Mouse (Mus musculus) cerebellum, postnatal 36 days (tissue): ENCODE data around the gene Gfi1b.

ENCODE experiments used
- DNase-seq, 2 experiments: peaks; one replicate each; pipeline ENCODE4 v3.0.0; 2021 to 2022; ENCODE audit warnings: mixed read lengths in 2 of 2

Gfi1b gene

DNA sequence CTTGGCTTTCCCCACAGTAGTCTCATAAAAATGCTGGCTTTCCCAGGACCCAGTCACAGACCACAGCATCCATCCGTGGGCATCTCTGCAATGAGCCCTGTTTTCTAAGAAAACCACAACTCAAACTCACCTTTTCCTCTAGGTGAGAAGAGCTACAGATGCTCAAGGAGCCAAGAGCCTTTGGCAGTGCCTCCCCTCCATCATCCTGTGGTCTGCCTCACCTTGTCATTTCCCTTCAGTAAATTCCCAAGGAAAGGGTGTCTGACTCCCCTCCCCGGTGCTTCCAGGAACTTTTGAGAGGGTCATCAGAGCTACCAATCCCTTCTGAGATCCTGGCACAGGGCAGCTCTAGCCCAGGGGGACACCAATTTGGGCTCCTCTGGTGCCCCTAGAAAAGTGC lies 671 bp downstream of the Gfi1b start:
- no peak for DNase-seq

DNA sequence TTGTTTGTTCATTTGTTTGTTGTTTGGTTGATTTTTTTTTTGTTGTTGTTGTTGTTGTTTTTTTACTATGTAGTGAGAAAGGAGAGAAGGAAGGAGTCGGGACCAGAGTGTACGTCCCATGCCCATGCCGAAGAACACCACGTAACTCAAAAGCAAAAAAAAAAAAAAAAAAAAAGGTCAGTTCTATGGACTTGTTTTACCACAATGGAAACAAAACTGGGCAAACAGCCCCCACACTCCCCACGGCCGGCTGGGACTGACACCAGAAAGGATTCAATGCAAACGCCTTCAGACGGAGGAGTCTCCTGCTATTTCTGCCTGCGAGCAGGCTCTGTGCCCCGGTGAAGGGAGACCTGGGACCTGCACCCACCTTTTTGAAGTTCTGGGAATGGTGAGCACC lies 1.3 kb downstream of the Gfi1b start:
- DNase-seq: no peak

DNA sequence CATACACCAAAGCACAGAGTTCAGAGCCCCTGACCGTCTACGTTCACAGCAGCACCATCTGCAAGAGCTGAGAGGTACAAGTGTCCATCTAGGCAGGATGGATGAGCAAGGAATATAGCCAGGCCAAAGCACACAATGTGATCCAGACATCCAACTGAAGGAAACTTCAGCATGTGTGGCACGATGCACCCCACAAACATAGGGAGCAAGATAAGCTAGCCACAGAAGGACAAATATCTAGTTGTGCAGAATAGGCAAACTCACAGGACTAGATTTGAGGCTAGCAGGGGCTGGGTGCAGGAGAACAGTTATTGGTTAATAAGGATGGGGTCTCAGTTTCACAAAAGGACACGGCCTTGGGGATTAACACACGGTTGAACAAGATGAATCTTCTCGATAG lies 2.4 kb downstream of the Gfi1b start:
- no peak for DNase-seq

DNA sequence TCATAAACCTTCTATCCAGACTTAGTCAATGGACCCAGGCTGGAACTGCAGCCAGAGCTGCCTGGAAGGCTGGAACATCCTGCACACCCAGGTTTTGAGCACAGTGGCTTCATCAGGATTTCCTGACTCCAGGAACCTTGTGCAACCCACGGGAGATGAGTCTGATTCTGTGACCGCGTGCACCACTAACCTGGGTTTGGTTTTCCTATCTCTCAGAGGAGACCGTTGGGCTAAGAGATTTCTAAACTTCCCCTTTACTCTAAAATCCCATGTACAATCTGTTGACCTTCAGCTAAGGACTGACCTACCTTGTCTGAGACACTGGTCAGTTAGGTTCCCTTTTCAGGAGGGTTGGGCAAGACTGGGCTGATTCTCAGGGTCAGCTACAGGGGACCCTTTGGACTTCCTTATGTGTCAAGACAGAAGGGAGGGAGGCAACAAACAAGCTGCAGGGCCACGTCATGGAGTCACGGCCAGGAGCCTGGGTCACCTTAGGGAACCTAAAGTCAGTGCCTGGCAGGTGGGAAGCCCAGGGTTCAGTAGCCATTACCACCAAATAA lies 2.9 kb downstream of the Gfi1b start:
- DNase-seq: no peak

DNA sequence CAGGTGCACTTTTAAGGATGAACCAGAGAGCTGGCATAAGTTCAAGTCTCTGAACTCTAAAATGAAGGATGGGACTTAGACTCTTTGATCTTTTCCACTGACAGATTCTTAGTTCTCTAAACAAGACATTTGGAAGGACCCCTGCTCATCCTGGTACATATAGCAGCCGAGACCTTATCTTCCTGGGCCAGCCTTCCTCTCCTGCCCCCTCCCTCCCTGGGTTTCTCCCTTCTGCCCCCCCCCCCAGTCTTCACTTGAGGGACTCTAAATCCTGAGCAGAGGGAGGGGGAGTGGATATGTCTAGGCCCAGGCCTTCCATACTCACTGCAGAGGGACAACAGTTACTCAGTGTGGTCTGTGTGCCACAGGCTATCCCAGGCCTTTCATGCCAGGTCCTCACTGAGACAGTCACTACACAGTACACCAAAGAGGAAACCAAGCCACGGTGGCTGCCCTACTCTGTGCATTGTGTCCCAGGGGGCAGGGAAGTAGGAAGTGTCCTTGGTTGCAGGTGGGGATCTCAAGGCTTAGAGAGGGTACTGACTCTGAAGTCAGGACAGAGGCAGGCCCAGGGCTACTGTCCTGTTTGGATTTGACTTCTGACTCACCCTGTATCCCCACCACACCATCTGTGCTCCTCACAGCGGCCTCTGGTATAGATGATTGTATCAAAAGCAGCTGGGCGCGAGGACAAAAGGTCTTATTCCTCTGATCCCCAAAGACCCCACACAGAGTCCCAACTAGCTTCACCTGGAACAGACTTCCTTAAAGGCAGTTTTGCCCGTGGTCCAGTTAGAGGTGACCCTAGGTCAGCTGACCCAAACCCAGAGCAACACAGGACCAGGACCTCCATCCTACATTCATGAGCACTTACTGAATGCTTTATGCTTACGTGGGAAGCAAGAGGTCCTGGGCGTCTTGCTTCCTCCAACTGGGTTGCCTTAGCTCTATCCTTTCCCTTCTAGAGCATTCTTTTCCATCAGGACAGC lies 4.0 kb downstream of the Gfi1b start:
- no peak for DNase-seq

DNA sequence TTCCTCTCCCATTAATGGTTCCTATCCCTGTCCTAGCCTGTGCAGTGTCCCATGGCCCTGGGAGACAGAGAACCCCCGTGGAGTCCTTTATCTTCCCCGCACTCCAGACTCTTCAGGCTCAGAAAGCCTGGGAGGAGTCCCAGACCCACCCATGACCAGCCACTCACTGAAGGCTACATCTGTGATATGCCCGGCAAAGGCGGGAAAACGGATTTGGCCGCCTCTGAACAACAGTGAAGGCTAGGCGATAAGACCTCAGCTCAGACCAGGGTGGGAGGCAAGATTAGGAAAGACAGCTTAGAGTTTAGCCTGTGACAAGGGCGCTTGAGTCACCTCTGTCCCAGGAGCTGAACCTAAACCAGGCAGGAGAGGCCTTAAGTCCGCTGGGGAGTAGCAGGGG lies 4.9 kb downstream of the Gfi1b start:
- no peak for DNase-seq

DNA sequence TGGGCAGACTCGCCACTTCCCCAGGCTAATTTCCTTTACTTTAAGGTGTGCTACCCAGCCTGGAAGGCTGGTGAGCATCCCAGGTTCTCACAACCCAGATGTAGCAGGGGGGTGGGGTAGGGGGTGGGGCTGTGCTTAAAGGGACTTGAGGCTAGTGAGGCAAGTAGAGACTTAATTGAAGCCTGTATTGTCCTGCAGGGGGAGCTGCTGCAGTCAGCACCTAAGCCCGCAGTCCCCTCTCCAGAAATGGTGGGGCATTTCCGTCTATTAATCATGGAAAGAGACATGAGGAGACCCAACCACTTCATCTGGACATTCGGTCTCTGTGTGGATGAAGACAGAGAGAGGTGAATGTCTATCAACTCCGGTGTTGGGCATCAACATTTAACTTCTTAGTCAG lies 5.4 kb downstream of the Gfi1b start:
- no peak for DNase-seq

DNA sequence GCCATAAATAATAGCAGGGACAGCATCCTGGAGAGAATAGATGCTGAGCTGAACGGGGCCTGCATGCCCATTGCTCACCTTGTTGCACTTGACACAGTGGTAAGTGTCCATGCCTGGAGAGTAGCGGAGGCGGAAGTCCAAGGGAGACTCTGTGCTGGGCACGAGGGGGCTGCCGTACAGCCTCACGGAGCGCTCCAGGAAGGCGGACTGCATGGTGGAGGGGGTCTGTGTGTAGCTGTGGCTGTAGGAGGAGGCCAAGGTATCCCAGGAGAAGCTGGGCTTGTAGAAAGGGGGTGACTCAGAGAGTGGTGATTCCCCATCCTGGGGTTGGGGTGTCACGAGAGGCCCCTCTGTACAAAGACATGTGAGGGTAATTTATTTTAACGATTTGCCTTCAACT lies 8.2 kb downstream of the Gfi1b start:
- DNase-seq: no peak

DNA sequence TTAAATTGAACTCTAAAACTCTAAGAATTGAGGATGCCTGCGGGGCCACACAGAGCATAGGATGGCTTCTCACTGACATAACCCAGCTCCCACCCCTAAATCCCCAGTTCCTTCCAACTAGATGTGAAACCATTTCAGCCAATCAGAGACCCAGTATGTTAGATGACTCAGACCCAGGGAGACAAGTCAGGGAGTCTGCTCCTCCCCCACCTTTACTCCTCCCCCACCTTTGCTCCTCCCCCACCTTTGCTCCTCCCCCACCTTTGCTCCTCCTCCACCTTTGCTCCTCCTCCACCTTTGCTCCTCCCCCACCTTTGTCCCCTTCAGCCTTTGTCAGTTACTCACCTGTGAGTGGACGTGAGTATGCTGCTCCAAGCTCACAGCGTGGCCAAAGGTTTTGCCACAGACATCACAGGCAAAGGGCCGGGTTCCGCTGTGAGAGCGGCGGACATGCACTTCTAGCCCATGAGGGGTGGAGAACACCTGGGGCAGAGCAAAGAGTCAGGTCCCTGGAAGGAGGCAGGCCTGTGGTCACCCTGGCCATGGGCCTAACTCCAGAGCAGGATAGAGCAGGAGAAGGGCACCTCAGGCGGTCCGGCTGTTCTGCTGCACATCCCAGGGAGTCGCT lies 9.2 kb downstream of the Gfi1b start:
- DNase-seq: no peak

DNA sequence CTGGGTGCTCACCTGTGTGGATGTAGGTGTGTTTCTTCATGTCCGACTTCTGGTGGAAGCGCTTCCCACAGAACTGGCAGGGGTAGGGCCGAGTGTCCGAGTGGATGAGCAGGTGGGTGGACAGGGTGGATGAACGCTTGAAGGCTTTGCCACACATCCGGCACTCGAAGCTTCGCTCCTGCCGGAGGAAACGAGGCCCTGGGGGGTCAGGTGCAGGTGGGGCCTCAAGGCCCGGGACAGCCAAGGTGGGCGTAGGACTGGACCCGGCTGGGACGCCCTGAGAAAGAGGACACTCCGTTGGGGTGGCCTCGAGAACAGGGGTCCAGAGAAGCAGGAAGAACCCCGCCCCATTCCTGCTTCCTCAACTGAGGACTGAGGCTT lies 10.4 kb downstream of the Gfi1b start:
- DNase-seq: no peak

DNA sequence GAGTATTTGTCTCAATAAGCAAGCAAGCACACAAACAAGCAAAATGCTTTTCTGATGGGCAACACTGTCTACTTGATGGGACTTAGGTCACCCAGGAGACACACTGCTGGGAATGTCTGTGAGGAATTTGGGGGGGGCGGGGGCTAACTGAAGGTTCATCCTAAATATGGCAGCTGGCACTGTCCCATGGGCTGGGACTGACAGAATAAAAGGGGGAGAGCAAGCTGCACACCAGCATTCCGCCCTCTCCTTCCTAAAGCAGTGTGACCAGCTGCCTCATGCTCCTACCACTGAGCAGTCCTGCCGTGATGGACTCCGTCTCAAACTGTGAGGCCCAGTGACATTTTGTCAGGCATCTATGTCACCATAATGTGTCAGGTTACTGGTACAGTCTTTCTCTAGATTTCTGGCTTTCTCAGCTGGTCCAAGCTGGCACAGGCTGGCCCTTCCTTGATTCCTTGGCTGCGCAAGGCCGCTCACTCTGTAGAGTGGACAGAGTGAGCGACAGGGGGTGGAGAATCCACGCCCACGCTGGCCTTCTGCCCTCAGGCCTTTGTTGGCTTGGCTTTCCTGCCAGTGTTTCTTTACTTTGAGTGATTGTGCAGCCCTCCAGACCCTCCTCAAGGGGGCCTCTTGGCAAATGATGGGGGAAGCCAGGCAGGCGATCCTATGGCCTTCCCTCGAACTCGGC lies 10.9 kb downstream of the Gfi1b start:
- peak; percentile 43 to 57 for DNase-seq

DNA sequence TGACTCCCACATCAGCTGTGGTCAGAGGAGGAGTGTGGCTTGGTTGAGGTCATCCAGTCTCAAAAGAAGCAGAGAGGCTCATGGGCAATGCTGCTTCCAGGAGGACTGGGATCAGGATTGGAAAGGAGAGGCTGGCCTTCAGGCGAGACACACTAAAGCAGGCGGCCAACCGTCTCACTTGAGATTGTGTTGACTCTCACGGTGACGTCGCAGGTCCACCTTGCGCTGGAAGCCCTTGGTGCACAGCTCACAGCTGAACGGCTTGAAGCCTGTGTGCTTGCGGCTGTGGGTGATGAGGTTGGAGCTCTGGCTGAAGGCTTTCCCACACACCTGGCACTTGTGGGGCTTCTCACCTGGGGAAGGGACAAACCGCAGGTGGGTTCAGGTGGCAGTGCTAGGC lies 11.9 kb downstream of the Gfi1b start:
- DNase-seq: no peak

DNA sequence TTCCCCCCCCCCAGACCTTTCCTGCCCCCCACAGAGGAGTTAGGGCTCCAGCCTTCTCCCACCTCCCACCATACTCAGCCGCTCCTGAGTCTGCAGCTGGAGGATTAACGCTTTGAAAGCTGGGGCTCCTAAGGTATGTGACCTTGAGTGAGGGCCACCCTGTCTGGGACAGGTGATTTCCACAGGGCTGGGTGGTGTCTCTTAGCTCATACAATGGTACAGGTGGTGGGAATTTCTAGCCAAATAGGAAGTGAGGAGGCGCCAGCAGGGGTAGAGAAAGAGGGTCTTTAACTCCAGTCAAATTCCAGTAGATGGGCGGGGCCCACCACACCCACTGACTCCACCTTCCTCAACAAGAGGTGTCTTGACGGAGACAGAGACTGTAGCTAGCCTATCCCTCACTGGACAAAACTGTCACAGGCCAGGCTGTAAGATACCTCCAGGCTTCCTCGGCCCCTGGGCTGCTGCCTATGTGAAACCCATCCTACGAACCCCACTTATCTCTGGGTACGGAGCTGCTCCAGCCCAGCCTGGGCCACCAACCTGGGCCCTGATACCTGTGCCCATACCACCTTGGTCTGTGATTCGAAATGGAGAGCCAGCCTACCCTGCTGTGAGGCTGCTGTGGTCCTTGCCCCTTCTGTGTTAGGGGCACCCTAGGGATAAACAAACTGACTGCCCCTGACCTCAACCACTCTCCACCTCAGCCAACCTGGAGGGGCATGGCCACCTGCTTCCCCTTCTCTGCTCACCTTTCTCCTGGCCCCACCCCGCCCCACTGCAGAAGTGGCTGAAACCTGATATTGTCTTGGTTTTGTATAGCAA lies 14.2 kb downstream of the Gfi1b start:
- no peak for DNase-seq

DNA sequence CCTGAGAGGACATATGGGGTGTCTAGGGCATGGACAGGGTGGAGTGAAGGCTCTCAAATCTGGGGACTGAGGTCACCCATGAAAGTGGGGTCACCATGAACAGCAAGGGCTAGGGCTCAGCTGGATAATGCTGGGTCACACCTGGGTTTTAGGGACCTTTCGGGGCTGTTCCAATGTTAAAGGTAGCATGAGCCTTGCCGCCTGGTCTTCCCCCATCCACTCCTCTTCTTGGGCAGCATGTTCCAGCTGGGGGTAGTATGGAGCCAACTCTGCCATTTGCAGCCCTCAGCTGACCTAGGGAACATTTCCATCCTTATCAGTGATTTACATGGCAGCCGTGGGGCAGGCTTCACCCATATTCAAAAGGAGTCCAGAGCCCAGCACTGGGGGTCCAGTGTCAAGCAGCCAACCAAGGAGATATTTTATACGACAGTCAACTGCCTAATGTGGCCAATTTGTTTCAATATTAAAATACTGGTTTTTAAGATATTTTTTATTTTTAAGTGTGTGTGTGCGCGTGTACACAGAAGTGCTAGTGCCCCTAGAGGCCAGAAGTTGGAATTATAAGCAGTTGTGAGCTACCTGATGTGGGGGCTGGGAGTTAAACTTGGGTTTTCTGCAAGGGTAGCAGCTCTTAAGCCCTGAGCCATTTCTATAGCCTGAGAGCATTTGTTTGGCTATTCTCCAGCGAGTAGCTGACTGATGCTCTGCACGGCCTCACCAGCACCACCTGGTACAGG lies 15.0 kb downstream of the Gfi1b start:
- DNase-seq: no peak

DNA sequence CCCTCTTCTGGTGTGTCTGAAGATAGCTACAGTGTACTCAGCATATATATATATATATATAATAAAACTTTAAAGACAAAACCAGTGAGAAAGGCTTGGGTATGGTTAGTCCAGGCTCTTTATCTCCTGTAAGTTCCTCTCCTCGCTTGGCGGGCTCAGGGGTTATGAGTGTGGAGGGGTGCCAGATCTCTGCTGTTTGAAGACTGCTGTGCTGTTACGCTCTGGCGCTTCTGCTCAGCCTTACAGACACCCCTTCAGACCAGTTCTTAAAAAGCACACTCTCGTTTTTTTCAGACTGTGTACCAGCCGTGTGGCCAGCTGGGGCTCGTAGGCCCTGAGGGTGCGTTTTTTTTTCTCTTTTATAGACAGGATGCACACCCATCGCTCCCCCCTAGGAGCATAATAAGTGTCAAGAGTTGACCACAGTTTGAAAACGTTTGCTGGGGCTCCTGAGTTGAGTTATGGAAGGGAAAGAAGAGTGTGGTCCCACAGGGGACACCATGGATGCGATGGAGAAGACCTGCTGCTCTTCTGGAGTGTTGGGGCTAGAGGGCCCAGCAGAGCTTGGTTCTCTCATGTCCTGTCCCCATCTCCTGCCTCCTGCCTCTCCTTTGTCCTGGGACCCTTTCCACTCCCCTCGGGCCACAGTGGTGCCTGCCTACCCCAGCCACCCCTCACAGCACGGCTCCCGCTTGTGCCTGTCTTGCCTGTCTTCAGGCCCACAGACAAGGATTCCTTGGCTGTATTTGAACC lies 15.8 kb downstream of the Gfi1b start:
- DNase-seq: no peak

DNA sequence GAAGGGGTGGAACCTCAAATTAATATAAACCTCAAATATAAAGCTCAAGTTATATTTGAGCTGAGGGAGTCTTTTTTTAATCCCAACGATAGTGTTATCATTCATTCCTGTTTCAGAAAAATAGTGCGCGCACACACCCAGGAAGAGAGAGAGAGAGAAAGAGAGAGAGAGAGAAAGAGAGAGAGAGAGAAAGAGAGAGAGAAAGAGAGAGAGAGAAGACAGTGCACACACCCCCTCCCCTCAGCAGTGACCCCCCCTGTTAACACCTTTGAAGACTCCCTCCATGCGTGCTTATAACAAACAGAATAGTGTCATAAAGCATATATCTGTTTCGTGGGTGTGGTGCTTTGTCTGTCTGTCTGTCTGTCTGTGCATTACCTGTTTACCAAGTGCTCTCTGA lies 18.2 kb downstream of the Gfi1b start:
- no peak for DNase-seq

DNA sequence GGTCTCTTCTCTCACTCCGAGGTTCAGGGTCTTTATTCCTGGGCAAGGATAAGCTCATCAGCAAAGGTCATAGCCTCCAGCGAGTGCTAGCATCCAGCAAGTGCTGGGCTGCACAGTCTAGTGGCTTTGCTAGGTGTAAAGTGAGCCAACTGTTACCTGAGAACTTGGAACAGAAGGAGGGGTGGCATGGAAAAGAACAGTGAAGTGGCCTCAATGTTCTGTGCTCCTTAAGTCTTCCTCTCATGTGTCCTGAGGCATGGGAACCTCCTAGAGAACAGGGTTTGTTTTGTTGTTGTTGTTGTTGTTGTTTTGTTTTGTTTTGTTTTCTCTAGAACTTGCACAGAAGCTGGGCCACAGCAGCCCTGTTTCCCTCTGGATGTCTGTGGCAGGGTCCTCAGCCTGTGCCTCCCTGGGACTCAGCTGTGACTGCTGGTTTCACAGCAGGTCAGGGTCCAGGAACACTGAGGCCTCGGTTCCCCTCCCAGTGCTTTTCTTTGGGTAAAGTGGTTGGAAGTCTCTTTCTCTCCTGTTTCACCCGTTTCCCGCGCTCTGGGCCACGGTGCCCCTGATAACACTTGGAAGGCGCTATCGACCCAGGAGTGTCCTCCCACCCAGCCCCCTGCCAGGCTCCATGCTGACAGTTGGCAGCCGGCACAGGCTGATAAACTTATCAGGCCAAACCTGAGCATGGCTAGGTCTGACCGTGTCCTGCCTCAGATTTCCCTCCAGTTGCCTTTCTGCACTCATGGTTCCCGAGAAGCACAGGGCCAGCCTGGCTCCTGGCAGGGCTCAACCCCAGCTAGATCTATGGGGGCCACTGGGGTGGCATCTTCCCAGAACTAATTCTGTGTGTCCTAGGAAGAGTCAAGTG lies 19.8 kb downstream of the Gfi1b start:
- DNase-seq: no peak

DNA sequence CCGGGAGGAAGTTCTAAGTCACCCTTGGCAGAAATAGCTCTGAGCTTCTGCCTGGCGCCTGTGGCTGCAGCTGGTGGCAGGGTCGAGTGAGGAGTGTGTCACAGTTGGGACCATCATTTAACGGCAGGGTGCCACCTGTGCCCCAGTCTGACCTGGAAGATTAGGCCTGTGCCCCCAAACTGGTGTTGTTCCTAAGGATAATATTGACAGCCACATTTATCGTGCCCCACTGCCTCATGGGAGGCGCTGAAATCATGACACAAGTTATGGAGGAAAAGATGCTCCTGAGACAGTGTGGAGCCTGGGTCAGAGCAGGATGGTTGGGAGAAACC lies 22.2 kb downstream of the Gfi1b start:
- DNase-seq: no peak

DNA sequence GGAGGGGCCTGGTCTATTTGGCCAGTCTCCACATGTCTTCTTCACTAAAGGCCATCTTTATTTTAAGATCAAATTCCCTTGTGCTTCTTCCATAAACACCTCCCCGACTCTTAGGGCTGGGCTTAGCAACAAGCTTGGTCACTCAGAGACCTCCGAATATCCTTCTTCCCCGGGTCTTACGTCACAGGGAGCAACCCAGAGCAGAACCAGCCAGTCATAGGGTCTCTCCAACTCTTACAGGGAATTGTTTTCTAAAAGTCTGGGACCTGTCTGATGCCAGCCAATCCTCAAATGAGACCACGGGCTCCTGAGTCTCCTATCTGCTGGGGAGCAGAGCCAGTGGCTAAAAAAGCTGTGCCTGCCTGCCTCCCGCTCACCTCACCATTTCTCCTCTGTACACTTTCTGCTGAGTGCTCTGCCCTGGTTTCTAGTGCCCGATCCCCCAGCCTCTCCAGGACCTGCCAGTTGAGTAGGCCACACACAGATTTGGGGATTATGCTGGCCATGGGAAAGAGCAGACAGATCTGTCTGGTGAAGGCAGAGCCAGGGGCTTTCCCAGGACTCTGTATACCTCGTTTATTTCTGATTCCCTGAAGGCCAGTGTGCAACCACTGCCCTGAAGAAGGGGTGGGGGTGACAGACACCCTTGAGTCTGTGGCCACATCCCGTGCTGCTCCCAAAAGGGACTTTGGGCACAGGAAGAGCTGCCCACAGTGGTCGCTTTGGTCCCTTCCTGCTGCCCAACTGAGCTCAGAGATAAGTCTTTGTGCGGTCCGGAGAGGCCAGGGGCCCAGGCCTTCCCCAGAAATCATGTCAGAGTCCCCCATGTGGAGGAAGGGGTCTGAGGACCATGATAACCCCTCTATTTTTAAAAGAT lies 22.9 kb downstream of the Gfi1b start:
- no peak for DNase-seq
